ENCODE assay signal across 8 mouse cellular contexts in genomic region chr8:106169017-106169933, GRCm38 (mm10). TPM values are rescaled to one million over a fixed set of nuclear protein-coding genes. Genes with fewer than 3 reads are reported as not detected.
DNase-seq lines count a peak whose midpoint lies in the region; ATAC-seq lines count a peak whose summit lies in the region.

No protein-coding gene starts in this region.

- peak; percentile 54 for DNase-seq in adrenal gland, postnatal 10 days
- DNase-seq in hindbrain, embryonic 11.5 days (ENCODE audit: low spot score), result peak; percentile 78
- DNase-seq in spleen, postnatal 4 days (ENCODE audit: low spot score in 2 of 2), result peak; percentile 28 to 74

- H3K27me3 ChIP-seq in erythroblast, embryonic 14.5 days (ENCODE audit: control insufficient read depth), result peaks cover 36% of the 10 kb centered on the region
- H3K27me3 ChIP-seq in forebrain, embryonic 12.5 days, result no peaks in the 10 kb centered on the region; the same call in 1 of the 2 replicates
- no peaks in the 10 kb centered on the region for H3K27me3 ChIP-seq in hindbrain, embryonic 11.5 days (ENCODE audit: control insufficient read depth, insufficient read depth, low read length)
- H3K27me3 ChIP-seq in limb, embryonic 15.5 days, result no peaks in the 10 kb centered on the region
- H3K27me3 ChIP-seq in midbrain, embryonic 12.5 days, result no peaks in the 10 kb centered on the region

- peak overlapping the region; percentile 89 for H3K9ac ChIP-seq in forebrain, embryonic 12.5 days
- H3K9ac ChIP-seq in hindbrain, embryonic 11.5 days (ENCODE audit: low read depth, low read length), result peak overlapping the region; percentile 95
- peak overlapping the region; percentile 60 for H3K9ac ChIP-seq in limb, embryonic 15.5 days
- peak overlapping the region; percentile 87 for H3K9ac ChIP-seq in midbrain, embryonic 12.5 days (replicated peaks)

- peak overlapping the region; percentile 87 for H3K4me2 ChIP-seq in forebrain, embryonic 12.5 days
- H3K4me2 ChIP-seq in hindbrain, embryonic 11.5 days (replicated peaks; ENCODE audit: low read depth, low read length), result peak overlapping the region; percentile 86
- H3K4me2 ChIP-seq in limb, embryonic 15.5 days, result peak overlapping the region; percentile 85
- H3K4me2 ChIP-seq in midbrain, embryonic 12.5 days (replicated peaks), result peak overlapping the region; percentile 85

- ATAC-seq in erythroblast, adult 5-6 weeks (replicated peaks; ENCODE audit: low FRiP score, poor library complexity, severe bottlenecking), result no peak
- peak; percentile 80 for ATAC-seq in forebrain, embryonic 12.5 days (ENCODE audit: low FRiP score)
- peak; percentile 79 for ATAC-seq in hindbrain, embryonic 11.5 days (ENCODE audit: low FRiP score)
- peak; percentile 64 for ATAC-seq in limb, embryonic 15.5 days (ENCODE audit: insufficient number of reproducible peaks, low FRiP score, low TSS enrichment, low read depth)
- peak; percentile 64 for ATAC-seq in midbrain, embryonic 12.5 days (ENCODE audit: low FRiP score, low read depth)

- H3K36me3 ChIP-seq in erythroblast, embryonic 14.5 days (ENCODE audit: control insufficient read depth), result no peaks in the 10 kb centered on the region
- H3K36me3 ChIP-seq in forebrain, embryonic 12.5 days (replicated peaks), result no peaks in the 10 kb centered on the region
- no peaks in the 10 kb centered on the region for H3K36me3 ChIP-seq in hindbrain, embryonic 11.5 days (ENCODE audit: control insufficient read depth, insufficient read depth, low read length)
- peaks cover 3% of the 10 kb centered on the region for H3K36me3 ChIP-seq in limb, embryonic 15.5 days
- H3K36me3 ChIP-seq in midbrain, embryonic 12.5 days, result peaks cover 3% of the 10 kb centered on the region; the same call in 1 of the 2 replicates

- peak overlapping the region; percentile 82 for H3K4me3 ChIP-seq in erythroblast, embryonic 14.5 days (replicated peaks)
- H3K4me3 ChIP-seq in forebrain, embryonic 12.5 days (replicated peaks), result peak overlapping the region; percentile 86
- H3K4me3 ChIP-seq in hindbrain, embryonic 11.5 days (ENCODE audit: low read depth, low read length), result peak overlapping the region; percentile 87
- H3K4me3 ChIP-seq in limb, embryonic 15.5 days, result peak overlapping the region; percentile 89
- peak overlapping the region; percentile 91 for H3K4me3 ChIP-seq in midbrain, embryonic 12.5 days

- H3K27ac ChIP-seq in forebrain, embryonic 12.5 days, result peak overlapping the region; percentile 90
- peak overlapping the region; percentile 81 for H3K27ac ChIP-seq in hindbrain, embryonic 11.5 days (ENCODE audit: low read depth, low read length)
- H3K27ac ChIP-seq in limb, embryonic 15.5 days, result peak overlapping the region; percentile 88
- peak overlapping the region; percentile 87 for H3K27ac ChIP-seq in midbrain, embryonic 12.5 days (replicated peaks)

- H3K9me3 ChIP-seq in erythroblast, embryonic 14.5 days (ENCODE audit: control insufficient read depth, low read length), result no peaks in the 10 kb centered on the region
- no peaks in the 10 kb centered on the region for H3K9me3 ChIP-seq in forebrain, embryonic 12.5 days
- no peaks in the 10 kb centered on the region for H3K9me3 ChIP-seq in hindbrain, embryonic 11.5 days (ENCODE audit: control insufficient read depth, low read length)
- no peaks in the 10 kb centered on the region for H3K9me3 ChIP-seq in limb, embryonic 15.5 days
- H3K9me3 ChIP-seq in midbrain, embryonic 12.5 days, result no peaks in the 10 kb centered on the region

- H3K4me1 ChIP-seq in erythroblast, embryonic 14.5 days (ENCODE audit: control insufficient read depth), result peaks cover 22% of the 10 kb centered on the region
- H3K4me1 ChIP-seq in forebrain, embryonic 12.5 days, result peaks cover 11% of the 10 kb centered on the region
- H3K4me1 ChIP-seq in hindbrain, embryonic 11.5 days (replicated peaks; ENCODE audit: control insufficient read depth, insufficient read depth, low read length), result peaks cover 3% of the 10 kb centered on the region; the same call in 1 of the 2 replicates
- H3K4me1 ChIP-seq in limb, embryonic 15.5 days, result peaks cover 14% of the 10 kb centered on the region
- peaks cover 10% of the 10 kb centered on the region for H3K4me1 ChIP-seq in midbrain, embryonic 12.5 days

- WGBS in forebrain, embryonic 12.5 days, result 2% methylated on average over 52 of the region's 54 CpGs
- 2% methylated on average over 53 of the region's 54 CpGs for WGBS in hindbrain, embryonic 11.5 days
- WGBS in limb, embryonic 15.5 days, result under 1% methylated on average over 54 of the region's 54 CpGs
- WGBS in midbrain, embryonic 12.5 days, result 3% methylated on average over 51 of the region's 54 CpGs

RNA-seq across cellular contexts. Expression of gene Slc7a6, which starts 0.6 kb away (rescaled TPM):
- polyA plus RNA-seq in erythroblast, embryonic 14.5 days (2012), result 0.03 and 0.06 TPM in 2 replicates
- total RNA-seq in erythroblast, adult 5-6 weeks (2015; ENCODE audit: low replicate concordance), result 2.5 and 3.8 TPM in 2 replicates
- total RNA-seq in erythroblast, adult 5-6 weeks (2017; ENCODE audit: low replicate concordance), result 2.2 and 2.5 TPM in 2 replicates
- 10 to 100 TPM; 28.2 to 28.7 TPM for total RNA-seq in adrenal gland, postnatal 10 days (2021)
- 72.9 and 79.8 TPM in 2 replicates for polyA plus RNA-seq in forebrain, embryonic 12.5 days (2016; fragmentation: Nextera tagmentation; extraction: Ambion mirVana)
- 84.4 and 88.9 TPM in 2 replicates for polyA plus RNA-seq in hindbrain, embryonic 11.5 days (2014; fragmentation: Nextera tagmentation; extraction: Ambion mirVana)
- 36.5 and 41.0 TPM in 2 replicates for polyA plus RNA-seq in limb, embryonic 15.5 days (2015; fragmentation: Nextera tagmentation; extraction: Ambion mirVana)
- polyA plus RNA-seq in midbrain, embryonic 12.5 days (2016; fragmentation: Nextera tagmentation; extraction: Ambion mirVana), result 63.2 and 63.8 TPM in 2 replicates

RNA-seq across cellular contexts. Expression of gene Pla2g15, which starts 19.1 kb away (rescaled TPM):
- polyA plus RNA-seq in erythroblast, embryonic 14.5 days (2012), result 0.10 and 0.11 TPM in 2 replicates
- total RNA-seq in erythroblast, adult 5-6 weeks (2015; ENCODE audit: low replicate concordance), result 5.2 and 6.3 TPM in 2 replicates
- 3.1 and 5.4 TPM in 2 replicates for total RNA-seq in erythroblast, adult 5-6 weeks (2017; ENCODE audit: low replicate concordance)
- total RNA-seq in adrenal gland, postnatal 10 days (2021), result 10 to 100 TPM; 17.6 to 21.4 TPM
- 13.8 and 15.8 TPM in 2 replicates for polyA plus RNA-seq in forebrain, embryonic 12.5 days (2016; fragmentation: Nextera tagmentation; extraction: Ambion mirVana)
- polyA plus RNA-seq in hindbrain, embryonic 11.5 days (2014; fragmentation: Nextera tagmentation; extraction: Ambion mirVana), result 4.4 and 5.2 TPM in 2 replicates
- 17.9 and 19.9 TPM in 2 replicates for polyA plus RNA-seq in limb, embryonic 15.5 days (2015; fragmentation: Nextera tagmentation; extraction: Ambion mirVana)
- polyA plus RNA-seq in midbrain, embryonic 12.5 days (2016; fragmentation: Nextera tagmentation; extraction: Ambion mirVana), result 14.2 and 16.7 TPM in 2 replicates

RNA-seq across cellular contexts. Expression of gene Esrp2, which starts 32.5 kb away (rescaled TPM):
- 0.02 TPM in 1 of 2 replicates, not detected in the other for polyA plus RNA-seq in erythroblast, embryonic 14.5 days (2012)
- not detected in 2 replicates for total RNA-seq in erythroblast, adult 5-6 weeks (2015; ENCODE audit: low replicate concordance)
- not detected in 2 replicates for total RNA-seq in erythroblast, adult 5-6 weeks (2017; ENCODE audit: low replicate concordance)
- 10 to 100 TPM; 14.8 to 15.4 TPM for total RNA-seq in adrenal gland, postnatal 10 days (2021)
- polyA plus RNA-seq in forebrain, embryonic 12.5 days (2016; fragmentation: Nextera tagmentation; extraction: Ambion mirVana), result 1.9 TPM in 2 replicates
- polyA plus RNA-seq in hindbrain, embryonic 11.5 days (2014; fragmentation: Nextera tagmentation; extraction: Ambion mirVana), result 1.5 and 2.1 TPM in 2 replicates
- 57.6 and 58.3 TPM in 2 replicates for polyA plus RNA-seq in limb, embryonic 15.5 days (2015; fragmentation: Nextera tagmentation; extraction: Ambion mirVana)
- 0.87 and 1.3 TPM in 2 replicates for polyA plus RNA-seq in midbrain, embryonic 12.5 days (2016; fragmentation: Nextera tagmentation; extraction: Ambion mirVana)

RNA-seq across cellular contexts. Expression of gene Slc7a6os, which starts 41.5 kb away (rescaled TPM):
- polyA plus RNA-seq in erythroblast, embryonic 14.5 days (2012), result 1.2 and 1.4 TPM in 2 replicates
- total RNA-seq in erythroblast, adult 5-6 weeks (2015; ENCODE audit: low replicate concordance), result 3.3 and 23.6 TPM in 2 replicates
- 14.6 and 19.7 TPM in 2 replicates for total RNA-seq in erythroblast, adult 5-6 weeks (2017; ENCODE audit: low replicate concordance)
- 10 to 100 TPM; 21.9 to 26.4 TPM for total RNA-seq in adrenal gland, postnatal 10 days (2021)
- 33.3 and 37.0 TPM in 2 replicates for polyA plus RNA-seq in forebrain, embryonic 12.5 days (2016; fragmentation: Nextera tagmentation; extraction: Ambion mirVana)
- 46.1 and 46.2 TPM in 2 replicates for polyA plus RNA-seq in hindbrain, embryonic 11.5 days (2014; fragmentation: Nextera tagmentation; extraction: Ambion mirVana)
- 31.7 TPM in 2 replicates for polyA plus RNA-seq in limb, embryonic 15.5 days (2015; fragmentation: Nextera tagmentation; extraction: Ambion mirVana)
- polyA plus RNA-seq in midbrain, embryonic 12.5 days (2016; fragmentation: Nextera tagmentation; extraction: Ambion mirVana), result 36.6 and 39.4 TPM in 2 replicates

RNA-seq across cellular contexts. Expression of gene Prmt7, which starts 41.5 kb away (rescaled TPM):
- polyA plus RNA-seq in erythroblast, embryonic 14.5 days (2012), result 0.36 and 0.73 TPM in 2 replicates
- 0.77 and 3.1 TPM in 2 replicates for total RNA-seq in erythroblast, adult 5-6 weeks (2015; ENCODE audit: low replicate concordance)
- total RNA-seq in erythroblast, adult 5-6 weeks (2017; ENCODE audit: low replicate concordance), result 3.2 and 7.5 TPM in 2 replicates
- total RNA-seq in adrenal gland, postnatal 10 days (2021), result 10 to 100 TPM; 24.1 to 31.3 TPM
- polyA plus RNA-seq in forebrain, embryonic 12.5 days (2016; fragmentation: Nextera tagmentation; extraction: Ambion mirVana), result 58.7 and 59.2 TPM in 2 replicates
- 55.1 and 57.6 TPM in 2 replicates for polyA plus RNA-seq in hindbrain, embryonic 11.5 days (2014; fragmentation: Nextera tagmentation; extraction: Ambion mirVana)
- 42.5 and 43.0 TPM in 2 replicates for polyA plus RNA-seq in limb, embryonic 15.5 days (2015; fragmentation: Nextera tagmentation; extraction: Ambion mirVana)
- 57.3 and 59.9 TPM in 2 replicates for polyA plus RNA-seq in midbrain, embryonic 12.5 days (2016; fragmentation: Nextera tagmentation; extraction: Ambion mirVana)

Comparison
In these comparisons a context has a peak if more than half of its experiments do, and no peak if none do; other contexts are left out.
1. RNA of gene Slc7a6, which starts 0.6 kb away (polyA plus RNA-seq): 84.4 to 88.9 TPM in hindbrain, embryonic 11.5 days, 72.9 to 79.8 TPM in forebrain, embryonic 12.5 days, 63.2 to 63.8 TPM in midbrain, embryonic 12.5 days and 36.5 to 41.0 TPM in limb, embryonic 15.5 days; 0.03 to 0.06 TPM in erythroblast, embryonic 14.5 days; every median in the first group is over 10 times any median in the second.
2. RNA of gene Esrp2, which starts 32.5 kb away (polyA plus RNA-seq): 57.6 to 58.3 TPM in limb, embryonic 15.5 days; 1.5 to 2.1 TPM in hindbrain, embryonic 11.5 days, 1.9 TPM in forebrain, embryonic 12.5 days, 0.87 to 1.3 TPM in midbrain, embryonic 12.5 days and 0.02 TPM in erythroblast, embryonic 14.5 days; every median in the first group is over 10 times any median in the second.
3. Peak in every context shown above with its lines, with median percentiles within 50 percentile points of each other: H3K4me3 ChIP-seq, DNase-seq, H3K27ac ChIP-seq, H3K4me2 ChIP-seq and H3K9ac ChIP-seq.